Mouse (Mus musculus): ENCODE measurements around the gene Prc1. TPM values are rescaled to one million over a fixed set of nuclear protein-coding genes. Genes with fewer than 3 reads are reported as not detected.

Gene Prc1
- polyA plus RNA-seq, 1 experiment from 2014 or later: 177 TPM

GRCm38 (mm10) chr7:80339793-80340628 lies 45.8 kb downstream of the Prc1 start:
- ATAC-seq (ENCODE audit: borderline replicate concordance, extremely low read depth, low FRiP score, low TSS enrichment): peak; percentile 98
- WGBS: under 1% methylated on average over 45 of the region's 45 CpGs
- H3K27ac ChIP-seq: peak overlapping the region; percentile 88

GRCm38 (mm10) chr7:80340793-80341192 lies 46.5 kb downstream of the Prc1 start, which contains the start of gene Unc45a:
Unc45a (minus strand) TSS chr7:80341005.
- peak; percentile 64 for ATAC-seq (ENCODE audit: borderline replicate concordance, extremely low read depth, low FRiP score, low TSS enrichment)
- H3K4me3 ChIP-seq: peak within 1 kb of the TSS; percentile 61
- no peaks in the 10 kb centered on the region for H3K9me3 ChIP-seq
- peak within 1 kb of the TSS; percentile 64 for H3K9ac ChIP-seq
- H3K36me3 ChIP-seq: peaks cover 18% of the 10 kb centered on the region
- peak within 1 kb of the TSS; percentile 88 for H3K27ac ChIP-seq
- under 1% methylated on average over 11 of the region's 11 CpGs for WGBS
- H3K4me1 ChIP-seq: peaks cover 37% of the 10 kb centered on the region
- H3K27me3 ChIP-seq: no peaks in the 10 kb centered on the region
- peak within 1 kb of the TSS; percentile 81 for H3K4me2 ChIP-seq

More at GRCm38 (mm10) chr7:80339793-80340628, 45.8 kb downstream of the Prc1 start:
- H3K4me3 ChIP-seq: peak overlapping the region; percentile 61
- H3K4me2 ChIP-seq: peak overlapping the region; percentile 81
- H3K9ac ChIP-seq: peak overlapping the region; percentile 64
- peaks cover 37% of the 10 kb centered on the region for H3K4me1 ChIP-seq
- peaks cover 25% of the 10 kb centered on the region for H3K36me3 ChIP-seq
- H3K27me3 ChIP-seq: no peaks in the 10 kb centered on the region
- no peaks in the 10 kb centered on the region for H3K9me3 ChIP-seq

- Histone ChIP-seq H3K27ac (no peak overlapping the region), H3K4me2 (no peak overlapping the region), H3K4me3 (no peak overlapping the region), H3K27me3 (no peaks in the 10 kb centered on the region), H3K9me3 (no peaks in the 10 kb centered on the region), H3K4me1 (peaks cover 39% of the 10 kb centered on the region), H3K36me3 (peaks cover 8% of the 10 kb centered on the region; the same call in 1 of the 2 replicates), H3K9ac (no peak overlapping the region)
- 68% methylated on average over 7 of the region's 7 CpGs for whole genome bisulfite sequencing
- ATAC-seq (ENCODE audit: borderline replicate concordance, extremely low read depth, low FRiP score, low TSS enrichment): no peak
These were observed 47.5 kb downstream of the Prc1 start for GRCm38 (mm10) chr7:80341793-80342192.

GRCm38 (mm10) chr7:80342858-80343257 lies 48.6 kb downstream of the Prc1 start, which contains the start of gene Hddc3:
Hddc3 (plus strand) TSS chr7:80343104.
- no peaks in the 10 kb centered on the region for H3K27me3 ChIP-seq
- peak within 1 kb of the TSS; percentile 57; the same call in 1 of the 2 replicates for H3K27ac ChIP-seq
- peak within 1 kb of the TSS; percentile 80 for H3K9ac ChIP-seq
- no peaks in the 10 kb centered on the region for H3K9me3 ChIP-seq
- 1% methylated on average over 25 of the region's 25 CpGs for WGBS
- H3K4me3 ChIP-seq: peak within 1 kb of the TSS; percentile 57
- H3K4me2 ChIP-seq: peak within 1 kb of the TSS; percentile 85
- H3K36me3 ChIP-seq: no peaks in the 10 kb centered on the region
- no peak for ATAC-seq (ENCODE audit: borderline replicate concordance, extremely low read depth, low FRiP score, low TSS enrichment)
- peaks cover 47% of the 10 kb centered on the region for H3K4me1 ChIP-seq

- WGBS: 23% methylated on average over 19 of the region's 19 CpGs
These were observed 49.2 kb downstream of the Prc1 start for GRCm38 (mm10) chr7:80343270-80344018.

GRCm38 (mm10) chr7:80346173-80346572 lies 51.9 kb downstream of the Prc1 start:
- no peak for ATAC-seq (ENCODE audit: borderline replicate concordance, extremely low read depth, low FRiP score, low TSS enrichment)
- H3K4me2 ChIP-seq: no peak overlapping the region
- peaks cover 33% of the 10 kb centered on the region for H3K4me1 ChIP-seq
- no peaks in the 10 kb centered on the region for H3K9me3 ChIP-seq
- H3K9ac ChIP-seq: no peak overlapping the region
- peaks cover 13% of the 10 kb centered on the region for H3K36me3 ChIP-seq
- H3K27me3 ChIP-seq: no peaks in the 10 kb centered on the region
- no peak overlapping the region for H3K4me3 ChIP-seq
- WGBS: 86% methylated on average over 9 of the region's 9 CpGs
- no peak overlapping the region for H3K27ac ChIP-seq

More at GRCm38 (mm10) chr7:80343270-80344018, 49.2 kb downstream of the Prc1 start:
- peak overlapping the region; percentile 57 for H3K4me3 ChIP-seq
- peaks cover 49% of the 10 kb centered on the region for H3K4me1 ChIP-seq
- H3K9ac ChIP-seq: peak overlapping the region; percentile 80
- H3K27me3 ChIP-seq: no peaks in the 10 kb centered on the region
- ATAC-seq (ENCODE audit: borderline replicate concordance, extremely low read depth, low FRiP score, low TSS enrichment): no peak
- H3K4me2 ChIP-seq: peak overlapping the region; percentile 85
- no peaks in the 10 kb centered on the region for H3K9me3 ChIP-seq
- no peaks in the 10 kb centered on the region for H3K36me3 ChIP-seq
- peak overlapping the region; percentile 57; the same call in 1 of the 2 replicates for H3K27ac ChIP-seq

- H3K9ac ChIP-seq: no peak overlapping the region
- ATAC-seq (ENCODE audit: borderline replicate concordance, extremely low read depth, low FRiP score, low TSS enrichment): no peak
- no peak overlapping the region for H3K27ac ChIP-seq
- peaks cover 31% of the 10 kb centered on the region for H3K4me1 ChIP-seq
- no peaks in the 10 kb centered on the region for H3K27me3 ChIP-seq
- no peak overlapping the region for H3K4me3 ChIP-seq
- no peaks in the 10 kb centered on the region for H3K9me3 ChIP-seq
- H3K36me3 ChIP-seq: peaks cover 18% of the 10 kb centered on the region
- WGBS: 63% methylated on average over 5 of the region's 5 CpGs
- H3K4me2 ChIP-seq: no peak overlapping the region
These were observed 52.6 kb downstream of the Prc1 start for GRCm38 (mm10) chr7:80346830-80347229.

GRCm38 (mm10) chr7:80347670-80348586 lies 53.7 kb downstream of the Prc1 start:
- Histone ChIP-seq H3K4me2 (peak overlapping the region; percentile 22; the same call in 1 of the 2 replicates), H3K36me3 (peaks cover 27% of the 10 kb centered on the region), H3K9me3 (no peaks in the 10 kb centered on the region), H3K27me3 (no peaks in the 10 kb centered on the region), H3K27ac (peak overlapping the region; percentile 85), H3K4me1 (peaks cover 26% of the 10 kb centered on the region), H3K4me3 (no peak overlapping the region), H3K9ac (no peak overlapping the region)
- 45% methylated on average over 13 of the region's 13 CpGs for WGBS
- peak; percentile 67 for ATAC-seq (ENCODE audit: borderline replicate concordance, extremely low read depth, low FRiP score, low TSS enrichment)

- H3K9me3 ChIP-seq: no peaks in the 10 kb centered on the region
- 71% methylated on average over 2 of the region's 2 CpGs for WGBS
- H3K4me2 ChIP-seq: no peak overlapping the region
- no peak overlapping the region for H3K9ac ChIP-seq
- no peaks in the 10 kb centered on the region for H3K27me3 ChIP-seq
- no peak for ATAC-seq (ENCODE audit: borderline replicate concordance, extremely low read depth, low FRiP score, low TSS enrichment)
- H3K4me3 ChIP-seq: no peak overlapping the region
- no peak overlapping the region for H3K27ac ChIP-seq
- H3K36me3 ChIP-seq: peaks cover 37% of the 10 kb centered on the region
- peaks cover 19% of the 10 kb centered on the region for H3K4me1 ChIP-seq
These were observed 56.6 kb downstream of the Prc1 start for GRCm38 (mm10) chr7:80350808-80351207.

- ATAC-seq (ENCODE audit: borderline replicate concordance, extremely low read depth, low FRiP score, low TSS enrichment): no peak
- peaks cover 8% of the 10 kb centered on the region for H3K4me1 ChIP-seq
These were observed 58.7 kb downstream of the Prc1 start for GRCm38 (mm10) chr7:80352920-80353319.

GRCm38 (mm10) chr7:80356351-80356750 lies 62.1 kb downstream of the Prc1 start:
- WGBS: 87% methylated on average over 13 of the region's 13 CpGs
- Histone ChIP-seq H3K9ac (no peak overlapping the region), H3K4me2 (no peak overlapping the region), H3K36me3 (peaks cover 69% of the 10 kb centered on the region), H3K4me3 (no peak overlapping the region), H3K4me1 (no peaks in the 10 kb centered on the region), H3K27ac (no peak overlapping the region), H3K9me3 (no peaks in the 10 kb centered on the region), H3K27me3 (no peaks in the 10 kb centered on the region)
- ATAC-seq (ENCODE audit: borderline replicate concordance, extremely low read depth, low FRiP score, low TSS enrichment): no peak

More at GRCm38 (mm10) chr7:80352920-80353319, 58.7 kb downstream of the Prc1 start:
- Histone ChIP-seq H3K4me2 (no peak overlapping the region), H3K27me3 (no peaks in the 10 kb centered on the region), H3K4me3 (no peak overlapping the region), H3K36me3 (peaks cover 53% of the 10 kb centered on the region), H3K9ac (no peak overlapping the region), H3K27ac (no peak overlapping the region), H3K9me3 (no peaks in the 10 kb centered on the region)
- 87% methylated on average over 8 of the region's 8 CpGs for WGBS

Measured in lung, embryonic 15.5 days (tissue).